Mouse (Mus musculus) forebrain, embryonic 13.5 days (tissue): ENCODE data around the gene Il1r2. TPM values are rescaled to one million over a fixed set of nuclear protein-coding genes. Genes with fewer than 3 reads are reported as not detected.

ENCODE experiments used
- ATAC-seq: fragments of 200-750 bp; cut with Nextera tagmentation; 2 replicates; pipeline ENCODE4 v1.8.0; 2017
- H3K27ac ChIP-seq: fragments of 300-500 bp; sonication (generic); 2 replicates; pipeline ENCODE4 v1.5.1; 2015; ENCODE audit warnings: inconsistent platforms, mild to moderate bottlenecking, moderate library complexity
- H3K27me3 ChIP-seq: fragments of 300-500 bp; sonication (generic); 2 replicates; pipeline ENCODE4 v1.6.1; 2015; ENCODE audit warnings: mild to moderate bottlenecking, inconsistent platforms
- H3K36me3 ChIP-seq: fragments of 300-500 bp; sonication (generic); 2 replicates; pipeline ENCODE4 v1.6.1; 2015; ENCODE audit warnings: mild to moderate bottlenecking, inconsistent platforms; ENCODE audit not compliant: poor library complexity, severe bottlenecking
- H3K4me1 ChIP-seq: fragments of 300-500 bp; sonication (generic); 2 replicates; pipeline ENCODE4 v1.6.1; 2015; ENCODE audit warnings: inconsistent platforms
- H3K4me2 ChIP-seq: fragments of 300-500 bp; sonication (generic); 2 replicates; pipeline ENCODE4 v1.6.1; 2015; ENCODE audit warnings: inconsistent platforms, mild to moderate bottlenecking, moderate library complexity
- H3K4me3 ChIP-seq: fragments of 300-500 bp; sonication (generic); 2 replicates; pipeline ENCODE4 v1.5.1; 2015; ENCODE audit warnings: mild to moderate bottlenecking, inconsistent platforms
- H3K9ac ChIP-seq: fragments of 300-500 bp; sonication (generic); 2 replicates; pipeline ENCODE4 v1.6.1; 2015; ENCODE audit warnings: mild to moderate bottlenecking, inconsistent platforms
- H3K9me3 ChIP-seq: fragments of 300-500 bp; sonication (generic); replicated peaks from 2 replicates; pipeline ENCODE4 v1.6.1; 2016; ENCODE audit warnings: inconsistent platforms
- WGBS: fragments of 180-500 bp; shearing (Covaris S2); methylation state at CpG from one replicate; pipeline ENCODE4 v1.1.7; 2015; 5-methylcytosine and 5-hydroxymethylcytosine counted together
- polyA plus RNA-seq: library from polyadenylated mRNA; unstranded; fragments of >200 nt; fragmentation: Nextera tagmentation; extraction: Ambion mirVana; gene quantifications from 2 replicates; pipeline ENCODE4 v1.2.1, GENCODE M21; 2015

Il1r2 gene
- polyA plus RNA-seq, 1 experiment from 2014 or later: 0.21 TPM

- Histone ChIP-seq H3K27ac (no peak overlapping the region), H3K4me2 (no peak overlapping the region), H3K4me1 (no peaks in the 10 kb centered on the region), H3K9ac (no peak overlapping the region), H3K4me3 (no peak overlapping the region), H3K36me3 (no peaks in the 10 kb centered on the region), H3K9me3 (no peaks in the 10 kb centered on the region), H3K27me3 (no peaks in the 10 kb centered on the region)
- 77% methylated on average over 5 of the region's 5 CpGs for WGBS
- ATAC-seq: no peak
These were observed 34.3 kb downstream of the Il1r2 start for GRCm38 (mm10) chr1:40107971-40108749.

GRCm38 (mm10) chr1:40109736-40110135, 35.9 kb downstream of the Il1r2 start:
- WGBS: 81% methylated on average over 6 of the region's 6 CpGs
- Histone ChIP-seq H3K4me2 (no peak overlapping the region), H3K36me3 (no peaks in the 10 kb centered on the region), H3K4me3 (no peak overlapping the region), H3K4me1 (no peaks in the 10 kb centered on the region), H3K9me3 (no peaks in the 10 kb centered on the region), H3K27me3 (no peaks in the 10 kb centered on the region), H3K27ac (no peak overlapping the region), H3K9ac (no peak overlapping the region)
- no peak for ATAC-seq

- H3K9ac ChIP-seq: no peak overlapping the region
- no peak for ATAC-seq
- H3K9me3 ChIP-seq: no peaks in the 10 kb centered on the region
- no peak overlapping the region for H3K27ac ChIP-seq
- no peak overlapping the region for H3K4me2 ChIP-seq
- no peaks in the 10 kb centered on the region for H3K36me3 ChIP-seq
- WGBS: 46% methylated on average over 8 of the region's 8 CpGs
- 0 out of 2 replicates have a peak, but pooled peaks cover 5% of the 10 kb centered on the region for H3K4me1 ChIP-seq
- no peak overlapping the region for H3K4me3 ChIP-seq
- no peaks in the 10 kb centered on the region for H3K27me3 ChIP-seq
These were observed 41.4 kb downstream of the Il1r2 start for GRCm38 (mm10) chr1:40115271-40115670.

- 5% methylated on average over 7 of the region's 8 CpGs for WGBS
- H3K36me3 ChIP-seq: no peaks in the 10 kb centered on the region
- no peaks in the 10 kb centered on the region for H3K27me3 ChIP-seq
- H3K27ac ChIP-seq: no peak overlapping the region
- ATAC-seq: peak; percentile 63; the same call in 1 of the 2 replicates
- no peak overlapping the region for H3K4me2 ChIP-seq
- 0 out of 2 replicates have a peak, but pooled peaks cover 5% of the 10 kb centered on the region for H3K4me1 ChIP-seq
- no peak overlapping the region for H3K9ac ChIP-seq
- no peak overlapping the region for H3K4me3 ChIP-seq
- H3K9me3 ChIP-seq: no peaks in the 10 kb centered on the region
These were observed 42.5 kb downstream of the Il1r2 start for GRCm38 (mm10) chr1:40116422-40116821.

- peak; percentile 33; the same call in 1 of the 2 replicates for ATAC-seq
- H3K4me1 ChIP-seq: 0 out of 2 replicates have a peak, but pooled peaks cover 5% of the 10 kb centered on the region
- H3K27me3 ChIP-seq: no peaks in the 10 kb centered on the region
- H3K9ac ChIP-seq: no peak overlapping the region
- H3K27ac ChIP-seq: no peak overlapping the region
- no peak overlapping the region for H3K4me3 ChIP-seq
- 32% methylated on average over 10 of the region's 10 CpGs for WGBS
- H3K9me3 ChIP-seq: no peaks in the 10 kb centered on the region
- no peak overlapping the region for H3K4me2 ChIP-seq
- no peaks in the 10 kb centered on the region for H3K36me3 ChIP-seq
These were observed 43.7 kb downstream of the Il1r2 start for GRCm38 (mm10) chr1:40117565-40117964.

GRCm38 (mm10) chr1:40124237-40124636, 50.4 kb downstream of the Il1r2 start:
- Histone ChIP-seq H3K27ac (no peak overlapping the region), H3K4me1 (no peaks in the 10 kb centered on the region), H3K9ac (no peak overlapping the region), H3K4me3 (no peak overlapping the region), H3K9me3 (no peaks in the 10 kb centered on the region), H3K4me2 (no peak overlapping the region), H3K27me3 (no peaks in the 10 kb centered on the region), H3K36me3 (no peaks in the 10 kb centered on the region)
- ATAC-seq: no peak
- WGBS: 84% methylated on average over 4 of the region's 4 CpGs

GRCm38 (mm10) chr1:40128481-40128880, 54.6 kb downstream of the Il1r2 start:
- Histone ChIP-seq H3K9me3 (no peaks in the 10 kb centered on the region), H3K4me1 (no peaks in the 10 kb centered on the region), H3K4me3 (no peak overlapping the region), H3K9ac (no peak overlapping the region), H3K27me3 (no peaks in the 10 kb centered on the region), H3K36me3 (no peaks in the 10 kb centered on the region), H3K4me2 (no peak overlapping the region), H3K27ac (no peak overlapping the region)
- no peak for ATAC-seq
- 85% methylated on average over 4 of the region's 4 CpGs for WGBS

GRCm38 (mm10) chr1:40129321-40129720, 55.4 kb downstream of the Il1r2 start:
- no peak overlapping the region for H3K4me2 ChIP-seq
- H3K36me3 ChIP-seq: no peaks in the 10 kb centered on the region
- no peak overlapping the region for H3K9ac ChIP-seq
- H3K4me1 ChIP-seq: no peaks in the 10 kb centered on the region
- no peak for ATAC-seq
- no peak overlapping the region for H3K4me3 ChIP-seq
- no peak overlapping the region for H3K27ac ChIP-seq
- 62% methylated on average over 2 of the region's 2 CpGs for WGBS
- H3K27me3 ChIP-seq: no peaks in the 10 kb centered on the region
- H3K9me3 ChIP-seq: no peaks in the 10 kb centered on the region

GRCm38 (mm10) chr1:40131631-40132030, 57.8 kb downstream of the Il1r2 start:
- Histone ChIP-seq H3K4me1 (no peaks in the 10 kb centered on the region), H3K27me3 (no peaks in the 10 kb centered on the region), H3K4me3 (no peak overlapping the region), H3K9ac (no peak overlapping the region), H3K4me2 (no peak overlapping the region), H3K27ac (no peak overlapping the region), H3K9me3 (no peaks in the 10 kb centered on the region), H3K36me3 (no peaks in the 10 kb centered on the region)
- 55% methylated on average over 1 of the region's 1 CpGs for WGBS
- ATAC-seq: no peak

GRCm38 (mm10) chr1:40132721-40133120, 58.8 kb downstream of the Il1r2 start:
- WGBS: 90% methylated on average over 4 of the region's 4 CpGs

GRCm38 (mm10) chr1:40133567-40133966, 59.7 kb downstream of the Il1r2 start:
- H3K9ac ChIP-seq: no peak overlapping the region
- no peak overlapping the region for H3K4me3 ChIP-seq
- H3K27ac ChIP-seq: no peak overlapping the region
- H3K9me3 ChIP-seq: no peaks in the 10 kb centered on the region
- H3K27me3 ChIP-seq: no peaks in the 10 kb centered on the region
- no peaks in the 10 kb centered on the region for H3K36me3 ChIP-seq
- no peak for ATAC-seq
- H3K4me2 ChIP-seq: no peak overlapping the region
- WGBS: 75% methylated on average over 3 of the region's 3 CpGs
- H3K4me1 ChIP-seq: no peaks in the 10 kb centered on the region

More at GRCm38 (mm10) chr1:40132721-40133120, 58.8 kb downstream of the Il1r2 start:
- H3K9me3 ChIP-seq: no peaks in the 10 kb centered on the region
- no peak overlapping the region for H3K27ac ChIP-seq
- no peaks in the 10 kb centered on the region for H3K4me1 ChIP-seq
- no peaks in the 10 kb centered on the region for H3K27me3 ChIP-seq
- H3K36me3 ChIP-seq: no peaks in the 10 kb centered on the region
- no peak overlapping the region for H3K4me3 ChIP-seq
- no peak overlapping the region for H3K4me2 ChIP-seq
- no peak for ATAC-seq
- no peak overlapping the region for H3K9ac ChIP-seq

GRCm38 (mm10) chr1:40139798-40140532, 66.1 kb downstream of the Il1r2 start:
- Histone ChIP-seq H3K9ac (no peak overlapping the region), H3K4me3 (no peak overlapping the region), H3K4me1 (no peaks in the 10 kb centered on the region), H3K9me3 (no peaks in the 10 kb centered on the region), H3K27me3 (no peaks in the 10 kb centered on the region), H3K4me2 (no peak overlapping the region), H3K36me3 (no peaks in the 10 kb centered on the region), H3K27ac (no peak overlapping the region)
- WGBS: 77% methylated on average over 14 of the region's 14 CpGs
- ATAC-seq: no peak
